ENCODE assay signal across 7 mouse cellular contexts in the genomic region with DNA sequence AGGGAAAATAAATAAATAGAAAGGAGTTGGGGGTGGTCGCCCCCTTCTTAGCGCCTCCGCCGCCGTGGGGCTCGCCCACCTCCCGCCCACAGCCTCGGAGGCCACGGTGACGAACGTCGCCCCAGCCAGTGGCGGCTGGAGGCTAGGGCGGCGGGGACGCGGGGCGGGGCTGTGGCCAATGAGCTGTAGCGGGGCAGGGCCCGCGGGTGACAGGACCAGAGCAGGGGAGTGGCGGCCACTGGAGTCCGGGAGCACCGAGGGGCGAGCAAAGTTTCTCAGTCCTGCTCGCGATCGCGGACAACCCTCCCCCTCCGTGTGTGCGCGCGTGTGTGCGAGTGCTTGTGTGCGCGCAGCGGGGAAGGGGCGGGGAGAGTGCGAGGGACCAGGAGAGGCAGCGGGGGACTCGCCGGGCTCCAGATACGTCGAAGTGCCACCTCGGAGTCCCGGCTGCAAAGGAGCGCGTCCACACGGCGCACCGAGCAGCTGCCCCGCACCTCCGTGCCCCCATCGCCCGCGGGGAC. TPM values are rescaled to one million over a fixed set of nuclear protein-coding genes. Genes with fewer than 3 reads are reported as not detected.
A peak's percentile ranks its signal among the peaks of the same experiment; 100 is the strongest.
DNase-seq lines count a peak whose midpoint lies in the region; ATAC-seq and TF ChIP-seq lines count a peak whose summit lies in the region.

No protein-coding gene starts in this region.

- H3K9ac ChIP-seq in embryonic facial prominence, embryonic 12.5 days: peak overlapping the region; percentile 94
- H3K9ac ChIP-seq in liver, adult 2 months (ENCODE audit: low read depth, low read length): peak overlapping the region; percentile 69
- peak overlapping the region; percentile 65 for H3K9ac ChIP-seq in midbrain, postnatal 0 days (replicated peaks; ENCODE audit: low read length, poor library complexity, severe bottlenecking)
- H3K9ac ChIP-seq in stomach, embryonic 15.5 days: peak overlapping the region; percentile 47

- H3K27ac ChIP-seq in embryonic facial prominence, embryonic 12.5 days: peak overlapping the region; percentile 95
- peak overlapping the region; percentile 25; the same call in 1 of the 2 replicates for H3K27ac ChIP-seq in liver, adult 2 months (replicated peaks; ENCODE audit: insufficient read depth, low read depth, low read length)
- peak overlapping the region; percentile 81 for H3K27ac ChIP-seq in midbrain, postnatal 0 days (ENCODE audit: low read depth, low read length)
- H3K27ac ChIP-seq in stomach, embryonic 15.5 days: peak overlapping the region; percentile 96

- TF ChIP-seq POLR2A in liver, adult 2 months (IDR thresholded peaks at IDR 0.05; ENCODE audit: extremely low read depth, insufficient read depth, low read length): peak; percentile 27; the same call in 1 of the 2 replicates

- no peak for TF ChIP-seq CTCF in liver, adult 2 months (IDR thresholded peaks at IDR 0.05; ENCODE audit: low read depth, low read length)
- no peak; the same call in 1 of the 2 replicates for TF ChIP-seq CTCF in midbrain, postnatal 0 days (IDR thresholded peaks at IDR 0.05)

- no peaks in the 10 kb centered on the region for H3K27me3 ChIP-seq in embryonic facial prominence, embryonic 12.5 days
- peaks cover 8% of the 10 kb centered on the region for H3K27me3 ChIP-seq in liver, adult 2 months (ENCODE audit: control insufficient read depth, insufficient read depth, low read length)
- no peaks in the 10 kb centered on the region for H3K27me3 ChIP-seq in midbrain, postnatal 0 days (ENCODE audit: insufficient read depth, low read length)
- no peaks in the 10 kb centered on the region for H3K27me3 ChIP-seq in stomach, embryonic 15.5 days (replicated peaks)

- peak overlapping the region; percentile 78 for H3K4me3 ChIP-seq in embryonic facial prominence, embryonic 12.5 days
- peak overlapping the region; percentile 91 for H3K4me3 ChIP-seq in liver, adult 2 months (ENCODE audit: insufficient read depth, low read depth, low read length)
- peak overlapping the region; percentile 81 for H3K4me3 ChIP-seq in midbrain, postnatal 0 days (ENCODE audit: low read depth, low read length)
- peak overlapping the region; percentile 61 for H3K4me3 ChIP-seq in stomach, embryonic 15.5 days (replicated peaks)

- WGBS in embryonic facial prominence, embryonic 12.5 days: under 1% methylated on average over 56 of the region's 56 CpGs
- under 1% methylated on average over 54 of the region's 56 CpGs for WGBS in liver, adult 2 months
- WGBS in midbrain, postnatal 0 days: under 1% methylated on average over 41 of the region's 56 CpGs
- WGBS in stomach, embryonic 15.5 days: under 1% methylated on average over 49 of the region's 56 CpGs

- H3K4me2 ChIP-seq in embryonic facial prominence, embryonic 12.5 days (replicated peaks): peak overlapping the region; percentile 69
- peak overlapping the region; percentile 92 for H3K4me2 ChIP-seq in midbrain, postnatal 0 days (ENCODE audit: low read depth, low read length, poor library complexity, severe bottlenecking)
- H3K4me2 ChIP-seq in stomach, embryonic 15.5 days: peak overlapping the region; percentile 89

- H3K4me1 ChIP-seq in embryonic facial prominence, embryonic 12.5 days: peaks cover 22% of the 10 kb centered on the region
- peaks cover 3% of the 10 kb centered on the region; the same call in 1 of the 2 replicates for H3K4me1 ChIP-seq in liver, adult 2 months (ENCODE audit: control insufficient read depth, insufficient read depth, low read length)
- peaks cover 15% of the 10 kb centered on the region; the same call in 1 of the 2 replicates for H3K4me1 ChIP-seq in midbrain, postnatal 0 days (ENCODE audit: insufficient read depth, low read length)
- no peaks in the 10 kb centered on the region; the same call in 1 of the 2 replicates for H3K4me1 ChIP-seq in stomach, embryonic 15.5 days

- no peaks in the 10 kb centered on the region for H3K9me3 ChIP-seq in embryonic facial prominence, embryonic 12.5 days
- no peaks in the 10 kb centered on the region for H3K9me3 ChIP-seq in midbrain, postnatal 0 days (ENCODE audit: low read length)
- no peaks in the 10 kb centered on the region for H3K9me3 ChIP-seq in stomach, embryonic 15.5 days

- H3K79me2 ChIP-seq in liver, adult 2 months (ENCODE audit: control insufficient read depth, insufficient read depth, low read length): no peaks in the 10 kb centered on the region

- peaks cover 23% of the 10 kb centered on the region for H3K36me3 ChIP-seq in embryonic facial prominence, embryonic 12.5 days
- no peaks in the 10 kb centered on the region for H3K36me3 ChIP-seq in liver, adult 2 months (ENCODE audit: control insufficient read depth, insufficient read depth, low read length)
- H3K36me3 ChIP-seq in midbrain, postnatal 0 days (ENCODE audit: insufficient read depth, low read length): no peaks in the 10 kb centered on the region
- 0 out of 2 replicates have a peak, but pooled peaks cover 1% of the 10 kb centered on the region for H3K36me3 ChIP-seq in stomach, embryonic 15.5 days

- peak; percentile 94 for DNase-seq in adrenal gland, postnatal 25 days
- DNase-seq in heart, adult 8-10 months (ENCODE audit: low spot score): peak; percentile 87
- peak; percentile 68 to 77 for DNase-seq in kidney, adult 8-10 months
- peak; percentile 38 for DNase-seq in liver, adult 2 months (ENCODE audit: extremely low read depth, low read depth, low spot score)
- DNase-seq in midbrain, postnatal 0 days (ENCODE audit: low spot score): peak; percentile 85

- ATAC-seq in embryonic facial prominence, embryonic 12.5 days (ENCODE audit: insufficient number of reproducible peaks, insufficient read depth, low FRiP score, low TSS enrichment): peak; percentile 91
- peak; percentile 83 for ATAC-seq in midbrain, postnatal 0 days (ENCODE audit: low FRiP score)
- peak; percentile 85 for ATAC-seq in stomach, embryonic 15.5 days (ENCODE audit: insufficient read depth, low FRiP score, low read depth)

RNA-seq across cellular contexts. Expression of a gene that starts 1.2 kb away (rescaled TPM):
- 23.7 and 39.6 TPM in 2 replicates for total RNA-seq in adrenal gland, postnatal 25 days (2021)
- 18.3 and 20.4 TPM in 2 replicates for polyA plus RNA-seq in embryonic facial prominence, embryonic 12.5 days (2016; fragmentation: Nextera tagmentation; extraction: Ambion mirVana)
- total RNA-seq in heart, adult 8-10 months (2022): 1 to 10 TPM; 4.9 to 5.9 (median 5.5) TPM
- total RNA-seq in liver, adult 2 months (2014; rRNA removed): 1.8 and 2.6 TPM in 2 replicates
- polyA plus RNA-seq in liver, adult 2 months (2012; rRNA removed): 0.16 and 0.27 TPM in 2 replicates
- 79.1 and 91.4 TPM in 2 replicates for total RNA-seq in midbrain, postnatal 0 days (2014; rRNA removed)
- polyA plus RNA-seq in midbrain, postnatal 0 days (2015; fragmentation: Nextera tagmentation; extraction: Ambion mirVana): 4.0 and 5.0 TPM in 2 replicates
- 7.3 and 8.8 TPM in 2 replicates for polyA plus RNA-seq in stomach, embryonic 15.5 days (2015; fragmentation: Nextera tagmentation; extraction: Ambion mirVana)

Comparison
In these comparisons a context has a peak if more than half of its experiments do, and no peak if none do; other contexts are left out.
1. Peak in every context shown above with its lines: DNase-seq, ATAC-seq, H3K4me3 ChIP-seq and H3K27ac ChIP-seq.
2. DNase-seq: peak in every context shown above with its lines; median percentile 94 in adrenal gland, postnatal 25 days; 87 in heart, adult 8-10 months; 85 in midbrain, postnatal 0 days; 72 in kidney, adult 8-10 months; 38 in liver, adult 2 months.
3. H3K27ac ChIP-seq: peak in every context shown above with its lines; median percentile 96 in stomach, embryonic 15.5 days; 95 in embryonic facial prominence, embryonic 12.5 days; 81 in midbrain, postnatal 0 days; 25 in liver, adult 2 months.